Mouse (Mus musculus) embryonic facial prominence, embryonic 11.5 days (tissue): ENCODE measurements around the gene Bst1. TPM values are rescaled to one million over a fixed set of nuclear protein-coding genes. Genes with fewer than 3 reads are reported as not detected.

Experiments
- ATAC-seq: fragments of 200-750 bp; cut with Nextera tagmentation; replicated peaks from 2 replicates; pipeline ENCODE4 v1.8.0; 2017; ENCODE audit warnings: low read depth; ENCODE audit not compliant: insufficient number of reproducible peaks, low FRiP score, low TSS enrichment
- DNase-seq: peaks from one replicate; pipeline ENCODE4 v3.0.0-alpha.2; 2015; ENCODE audit warnings: low spot score
- H3K27ac ChIP-seq: fragments of 300-500 bp; sonication (generic); replicated peaks from 2 replicates; pipeline ENCODE4 v1.5.1; 2014; ENCODE audit warnings: mild to moderate bottlenecking, low read depth, low read length, control low read depth
- H3K27me3 ChIP-seq: fragments of 300-500 bp; sonication (generic); 2 replicates; pipeline ENCODE4 v1.6.1; 2014; ENCODE audit warnings: mild to moderate bottlenecking, low read length, moderate library complexity, mixed read lengths; ENCODE audit not compliant: control insufficient read depth, insufficient read depth
- H3K36me3 ChIP-seq: fragments of 300-500 bp; sonication (generic); replicated peaks from 2 replicates; pipeline ENCODE4 v1.6.1; 2014; ENCODE audit warnings: low read depth, mild to moderate bottlenecking, low read length, moderate library complexity, mixed read lengths; ENCODE audit not compliant: control insufficient read depth, insufficient read depth
- H3K4me1 ChIP-seq: fragments of 300-500 bp; sonication (generic); 2 replicates; pipeline ENCODE4 v1.6.1; 2014; ENCODE audit warnings: low read length, mixed read lengths; ENCODE audit not compliant: control insufficient read depth, insufficient read depth
- H3K4me2 ChIP-seq: fragments of 300-500 bp; sonication (generic); 2 replicates; pipeline ENCODE4 v1.6.1; 2014; ENCODE audit warnings: low read depth, mild to moderate bottlenecking, control low read depth, low read length, moderate library complexity
- H3K4me3 ChIP-seq: fragments of 300-500 bp; sonication (generic); 2 replicates; pipeline ENCODE4 v1.5.1; 2014; ENCODE audit warnings: low read depth, low read length, control low read depth
- H3K9ac ChIP-seq: fragments of 300-500 bp; sonication (generic); replicated peaks from 2 replicates; pipeline ENCODE4 v1.6.1; 2014; ENCODE audit warnings: mild to moderate bottlenecking, control low read depth, low read length
- H3K9me3 ChIP-seq: fragments of 300-500 bp; sonication (generic); replicated peaks from 2 replicates; pipeline ENCODE4 v1.6.1; 2016; ENCODE audit warnings: mild to moderate bottlenecking, low read length, inconsistent platforms, mixed read lengths; ENCODE audit not compliant: control insufficient read depth
- WGBS: fragments of 180-500 bp; shearing (Covaris S2); extraction: QIAGEN DNeasy Blood & Tissue Kit; methylation state at CpG from one replicate; pipeline ENCODE4 v1.1.7; 2014; 5-methylcytosine and 5-hydroxymethylcytosine counted together
- polyA plus RNA-seq: library from polyadenylated mRNA; unstranded; fragments of >200 nt; fragmentation: Nextera tagmentation; extraction: Ambion mirVana; gene quantifications from 2 replicates; pipeline ENCODE4 v1.2.1, GENCODE M21; 2014

Gene Bst1
- polyA plus RNA-seq, 1 experiment from 2014 or later = 0.15 TPM

DNA sequence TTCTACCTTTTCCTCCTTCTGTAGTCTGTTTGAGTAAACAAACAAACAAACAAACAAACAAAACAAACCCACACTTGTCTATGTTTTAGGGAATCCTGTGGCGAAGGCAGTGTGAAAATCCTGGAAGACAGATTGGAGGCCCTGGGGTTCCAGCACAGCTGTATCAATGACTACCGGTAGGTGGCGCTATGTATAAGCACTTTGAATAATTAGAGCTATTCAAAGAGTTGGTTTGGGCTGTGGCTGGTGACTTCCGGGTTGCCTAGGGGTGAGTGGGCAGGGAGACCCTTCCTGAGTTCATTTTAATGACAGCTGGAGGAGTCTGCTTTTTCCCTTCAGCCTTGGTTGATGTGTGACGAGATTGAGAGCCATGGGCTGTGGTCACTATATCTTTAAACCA is 18.7 kb downstream of the Bst1 start:
- Histone ChIP-seq H3K4me1 (no peaks in the 10 kb centered on the region), H3K9ac (no peak overlapping the region), H3K4me2 (no peak overlapping the region), H3K4me3 (no peak overlapping the region), H3K36me3 (no peaks in the 10 kb centered on the region), H3K9me3 (no peaks in the 10 kb centered on the region), H3K27me3 (no peaks in the 10 kb centered on the region), H3K27ac (no peak overlapping the region)
- ATAC-seq = no peak
- 45% methylated on average over 5 of the region's 5 CpGs for WGBS
- DNase-seq = peak; percentile 72

DNA sequence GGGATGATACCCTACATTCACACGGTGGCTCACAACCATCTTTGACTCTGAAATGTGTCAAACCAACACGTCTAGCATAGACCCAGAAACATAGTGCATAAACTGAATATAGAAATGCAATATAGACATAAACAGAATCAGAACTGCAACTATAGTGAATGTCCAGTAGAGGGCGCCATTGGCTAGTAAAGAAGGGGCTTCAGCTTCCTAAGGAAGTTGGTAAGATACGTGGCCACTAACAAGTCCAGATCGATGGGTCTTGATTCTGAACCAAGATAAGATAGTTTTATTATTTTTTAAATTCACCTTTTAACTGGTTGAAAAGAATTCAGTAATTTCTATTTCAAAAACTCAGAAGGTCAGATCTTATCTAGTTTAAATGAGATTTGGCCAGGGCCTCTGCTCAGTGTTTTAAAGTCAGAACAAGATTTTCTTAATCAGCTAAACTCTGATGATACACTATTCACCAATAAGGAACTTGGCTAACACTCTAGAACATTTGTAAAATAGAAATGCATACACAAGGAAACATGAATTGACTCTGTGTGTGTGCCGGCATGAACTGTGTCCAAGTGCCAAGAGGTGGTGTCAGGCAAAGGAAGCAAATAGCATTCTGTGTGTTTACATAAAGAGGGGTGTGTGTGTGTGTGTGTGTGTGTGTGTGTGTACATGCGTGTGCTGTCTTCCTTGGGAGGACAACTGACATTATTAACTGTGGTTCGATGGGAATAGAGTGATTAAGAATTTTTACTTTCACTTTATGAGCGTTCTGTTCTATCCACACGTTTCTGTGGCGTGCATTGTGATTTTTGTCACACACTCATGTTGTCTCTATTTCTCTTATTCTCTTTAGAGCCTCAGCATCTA is 22.7 kb downstream of the Bst1 start:
- Histone ChIP-seq H3K9me3 (no peaks in the 10 kb centered on the region), H3K4me1 (no peaks in the 10 kb centered on the region), H3K4me2 (no peak overlapping the region), H3K9ac (no peak overlapping the region), H3K27ac (no peak overlapping the region), H3K27me3 (no peaks in the 10 kb centered on the region), H3K36me3 (no peaks in the 10 kb centered on the region), H3K4me3 (no peak overlapping the region)
- DNase-seq (peak; percentile 84), ATAC-seq (no peak)
- 50% methylated on average over 11 of the region's 11 CpGs for WGBS

- ATAC-seq (no peak), DNase-seq (no peak)
- Histone ChIP-seq H3K36me3 (no peaks in the 10 kb centered on the region), H3K9me3 (no peaks in the 10 kb centered on the region), H3K27me3 (no peaks in the 10 kb centered on the region), H3K4me1 (no peaks in the 10 kb centered on the region), H3K27ac (no peak overlapping the region), H3K9ac (no peak overlapping the region), H3K4me3 (no peak overlapping the region), H3K4me2 (no peak overlapping the region)
- WGBS = 79% methylated on average over 5 of the region's 5 CpGs
Observed at GRCm38 (mm10) chr5:43842011-43842285, 23.3 kb downstream of the Bst1 start.

DNA sequence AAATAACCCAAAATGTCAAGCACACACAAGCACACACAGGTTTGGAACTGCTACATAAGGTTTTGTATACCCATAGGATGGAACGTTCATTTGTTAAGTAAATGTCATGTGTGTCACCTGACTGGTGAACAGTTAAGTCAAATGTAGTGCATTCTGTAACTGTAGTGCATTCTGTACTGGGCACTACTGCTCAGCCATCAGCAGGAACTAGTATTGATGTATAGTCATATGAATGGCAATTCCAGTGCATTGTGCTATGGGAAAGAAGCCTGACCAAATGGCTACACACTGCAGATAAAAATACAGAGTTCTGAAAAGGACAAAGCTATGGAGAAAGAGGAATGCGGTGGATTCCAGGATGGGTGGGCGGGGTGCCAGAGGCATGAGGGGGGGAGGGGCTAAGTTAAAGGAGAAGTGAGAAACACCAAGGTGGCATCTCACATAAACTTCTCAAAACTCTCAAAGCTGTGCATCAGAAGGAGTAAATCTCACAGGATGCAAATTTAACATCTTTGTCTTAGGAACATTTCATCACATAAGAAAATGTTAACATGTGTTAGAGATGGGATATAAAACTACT is 24.0 kb downstream of the Bst1 start:
- Histone ChIP-seq H3K36me3 (no peaks in the 10 kb centered on the region), H3K9ac (no peak overlapping the region), H3K9me3 (no peaks in the 10 kb centered on the region), H3K4me1 (no peaks in the 10 kb centered on the region), H3K4me3 (no peak overlapping the region), H3K4me2 (no peak overlapping the region), H3K27me3 (no peaks in the 10 kb centered on the region), H3K27ac (no peak overlapping the region)
- DNase-seq (no peak), ATAC-seq (no peak)
- 74% methylated on average over 3 of the region's 3 CpGs for WGBS

DNA sequence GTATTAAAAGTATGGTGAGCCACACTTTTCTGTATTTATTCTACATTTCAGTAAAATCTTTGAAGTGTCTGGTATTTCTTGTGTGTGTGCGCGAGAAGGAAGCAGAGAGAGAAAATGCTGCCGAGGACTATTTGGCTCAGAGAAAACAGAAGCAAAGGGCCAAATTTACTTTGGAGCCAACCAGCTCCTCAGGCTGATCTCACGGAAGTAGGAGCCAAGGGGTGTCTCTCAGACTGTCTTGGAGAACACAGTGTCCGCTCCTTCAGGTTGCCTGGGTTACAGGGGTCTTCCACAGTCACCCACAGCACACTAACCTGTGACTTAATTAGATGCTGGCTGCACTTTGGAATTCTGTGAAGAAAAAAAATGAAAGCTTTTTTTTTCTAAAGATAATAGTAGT is 26.4 kb downstream of the Bst1 start:
- Histone ChIP-seq H3K27me3 (no peaks in the 10 kb centered on the region), H3K9ac (no peak overlapping the region), H3K36me3 (no peaks in the 10 kb centered on the region), H3K4me3 (no peak overlapping the region), H3K9me3 (no peaks in the 10 kb centered on the region), H3K4me1 (no peaks in the 10 kb centered on the region), H3K4me2 (no peak overlapping the region), H3K27ac (no peak overlapping the region)
- no peak for DNase-seq
- no peak for ATAC-seq
- 85% methylated on average over 5 of the region's 5 CpGs for WGBS

DNA sequence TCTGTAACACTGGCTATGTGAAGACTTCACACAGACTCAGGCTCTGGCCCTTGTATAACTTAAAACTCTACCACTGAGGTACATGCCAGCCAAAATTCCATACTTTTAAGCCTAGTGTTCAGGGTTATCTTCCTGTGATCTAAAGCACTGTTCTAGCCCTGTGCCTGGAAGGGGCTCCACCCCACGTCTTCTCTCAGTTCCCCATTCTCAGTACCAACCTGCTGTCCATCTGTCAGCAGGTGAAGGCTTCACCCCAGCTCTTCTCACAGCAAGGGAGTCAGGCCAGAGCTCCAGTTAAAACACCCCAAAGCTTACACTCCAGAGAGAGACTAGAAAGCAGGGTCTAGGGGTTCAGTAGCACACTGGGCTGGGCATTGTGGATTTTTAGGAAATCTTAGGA is 27.0 kb downstream of the Bst1 start:
- Histone ChIP-seq H3K4me3 (no peak overlapping the region), H3K9me3 (no peaks in the 10 kb centered on the region), H3K4me1 (no peaks in the 10 kb centered on the region), H3K9ac (no peak overlapping the region), H3K27me3 (no peaks in the 10 kb centered on the region), H3K36me3 (no peaks in the 10 kb centered on the region), H3K27ac (no peak overlapping the region), H3K4me2 (no peak overlapping the region)
- no peak for ATAC-seq
- no peak for DNase-seq
- 61% methylated on average over 1 of the region's 1 CpGs for WGBS

- H3K27me3 ChIP-seq = no peaks in the 10 kb centered on the region
- no peak overlapping the region for H3K4me3 ChIP-seq
- DNase-seq = peak; percentile 7
- no peak overlapping the region for H3K9ac ChIP-seq
- H3K27ac ChIP-seq = no peak overlapping the region
- H3K4me2 ChIP-seq = no peak overlapping the region
- no peaks in the 10 kb centered on the region for H3K36me3 ChIP-seq
- H3K4me1 ChIP-seq = no peaks in the 10 kb centered on the region
- H3K9me3 ChIP-seq = no peaks in the 10 kb centered on the region
- ATAC-seq = no peak
- 14% methylated on average over 2 of the region's 2 CpGs for WGBS
Observed at GRCm38 (mm10) chr5:43846227-43846626, 27.5 kb downstream of the Bst1 start.

GRCm38 (mm10) chr5:43847555-43847954 is 28.9 kb downstream of the Bst1 start:
- no peak for DNase-seq
- Histone ChIP-seq H3K9ac (no peak overlapping the region), H3K36me3 (no peaks in the 10 kb centered on the region), H3K9me3 (no peaks in the 10 kb centered on the region), H3K4me3 (no peak overlapping the region), H3K4me1 (no peaks in the 10 kb centered on the region), H3K4me2 (no peak overlapping the region), H3K27ac (no peak overlapping the region), H3K27me3 (no peaks in the 10 kb centered on the region)
- ATAC-seq = no peak
